Mouse (Mus musculus) ES-E14 (cell line): ENCODE results near the gene Itpk1.

Experiments used
- CHD2 ChIP-seq: IDR thresholded peaks from 2 replicates; pipeline ENCODE4 v1.6.1; 2014; ENCODE audit warnings: mild to moderate bottlenecking, low read depth, low read length, inconsistent platforms
- HCFC1 ChIP-seq: IDR thresholded peaks from 2 replicates; pipeline ENCODE4 v1.6.1; 2012; ENCODE audit warnings: low read length, inconsistent platforms, borderline replicate concordance; ENCODE audit not compliant: insufficient read depth
- MAFK ChIP-seq: IDR thresholded peaks from 2 replicates; pipeline ENCODE4 v1.6.1; 2014; ENCODE audit warnings: mild to moderate bottlenecking, low read depth, low read length, inconsistent platforms; ENCODE audit not compliant: insufficient read depth
- ZC3H11A ChIP-seq: IDR thresholded peaks from 2 replicates; pipeline ENCODE4 v1.6.1; 2012; ENCODE audit warnings: low read depth, mild to moderate bottlenecking, inconsistent platforms, low read length, borderline replicate concordance
- ZNF384 ChIP-seq: IDR thresholded peaks from 2 replicates; pipeline ENCODE4 v1.6.1; 2012; ENCODE audit warnings: low read depth, low read length, inconsistent platforms

DNA sequence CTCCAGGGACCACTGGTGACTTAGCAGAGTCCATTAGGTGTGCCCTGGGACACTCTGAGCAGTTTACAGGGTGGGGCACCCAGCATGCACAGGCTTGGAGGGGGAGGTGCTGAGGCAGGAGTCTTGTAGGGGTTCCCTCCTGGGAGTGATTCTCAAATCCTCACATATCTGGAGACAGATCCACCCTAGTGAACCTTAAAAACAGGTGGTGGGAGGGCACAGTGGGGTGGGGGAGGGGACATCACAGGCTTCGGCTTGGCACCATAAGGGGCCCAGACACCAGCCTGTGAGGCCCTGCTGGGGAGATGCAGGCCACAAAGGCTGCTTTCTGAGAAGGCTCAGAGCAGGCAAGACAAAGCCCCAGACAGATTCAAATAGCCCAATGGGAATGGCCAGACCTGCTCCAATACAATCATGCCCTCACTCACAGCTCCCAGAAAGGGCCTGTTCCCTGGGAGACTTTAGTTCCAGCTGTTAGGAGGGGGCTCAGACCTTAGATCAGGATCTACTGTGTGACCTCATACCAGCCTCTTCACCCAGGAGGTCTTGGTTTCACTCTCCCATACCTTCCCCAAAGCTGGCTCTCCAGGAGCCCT is 6.5 kb downstream of the Itpk1 start:
- TF ChIP-seq ZNF384 (no peak), HCFC1 (no peak), ZC3H11A (no peak), CHD2 (no peak), MAFK (no peak)
